Mouse (Mus musculus) stomach, postnatal 0 days (tissue): Measurements from ENCODE around the gene Pfn3.

Experiments
- CTCF ChIP-seq: IDR thresholded peaks from 2 replicates; pipeline ENCODE4 v1.5.1; 2016; ENCODE audit warnings: antibody characterized with exemption, low read depth, mild to moderate bottlenecking, moderate library complexity
- EP300 ChIP-seq: optimal IDR thresholded peaks from 2 replicates; pipeline ENCODE3; 2016; ENCODE audit warnings: antibody characterized with exemption

DNA sequence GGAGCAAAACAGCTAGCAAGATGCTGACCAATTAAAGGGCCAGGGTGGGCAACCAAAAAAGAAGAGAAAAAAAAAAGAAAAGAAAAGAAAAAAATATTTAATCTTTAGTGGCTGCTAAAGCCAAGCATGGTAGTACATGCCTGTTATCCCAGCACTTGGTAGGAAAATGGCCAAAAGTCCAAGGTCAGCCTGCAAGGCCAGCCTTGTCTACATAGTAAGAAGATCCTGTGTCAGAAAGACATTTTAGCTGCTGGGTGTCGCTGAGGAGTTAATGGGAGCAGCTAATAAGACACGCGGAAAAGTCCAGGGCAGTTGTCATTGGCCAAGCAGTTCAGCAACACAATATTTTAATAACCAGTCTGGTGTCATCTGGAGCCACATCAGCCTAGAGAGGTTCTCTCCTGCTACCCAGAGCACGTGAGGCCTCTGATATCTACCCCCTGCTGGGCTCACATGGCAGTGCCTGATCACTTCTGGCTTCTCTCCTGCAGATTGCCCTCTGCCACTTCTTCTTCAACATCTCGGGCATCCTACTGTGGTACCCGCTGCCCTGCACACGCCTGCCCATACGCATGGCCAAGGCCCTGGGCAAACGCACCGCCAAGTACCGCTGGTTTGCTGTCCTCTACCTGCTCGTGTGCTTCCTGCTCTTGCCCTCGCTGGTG lies 2.3 kb downstream of the Pfn3 start:
- TF ChIP-seq CTCF (no peak), EP300 (no peak)
